Mouse (Mus musculus): ENCODE measurements at regions not wholly inside any gene's neighbourhood (a gene's known extent, or its start where the extent isn't known, plus 50 kb on each side); places are given as distances from the start of the nearest gene placed in this dataset.

GRCm38 (mm10) chr12:74544172-74544571 lies 228.0 kb upstream of the Gm11042 start:
- no peak overlapping the region for H3K4me3 ChIP-seq (ENCODE audit: low read depth, low read length)
- H3K4me1 ChIP-seq (ENCODE audit: control insufficient read depth, insufficient read depth, low read length) = no peaks in the 10 kb centered on the region
- 84% methylated on average over 2 of the region's 2 CpGs for WGBS
- no peak overlapping the region for H3K9ac ChIP-seq (replicated peaks; ENCODE audit: low read depth, low read length)
- 0 out of 2 replicates have a peak, but pooled peaks cover 3% of the 10 kb centered on the region for H3K9me3 ChIP-seq (ENCODE audit: control insufficient read depth, low read length)
- no peak overlapping the region for H3K4me2 ChIP-seq (ENCODE audit: low read depth, low read length)
- H3K27me3 ChIP-seq (ENCODE audit: control insufficient read depth, insufficient read depth, low read length) = no peaks in the 10 kb centered on the region
- no peaks in the 10 kb centered on the region for H3K36me3 ChIP-seq (ENCODE audit: control insufficient read depth, insufficient read depth, low read length)
- no peak overlapping the region for H3K27ac ChIP-seq (ENCODE audit: low read depth, low read length)
- no peak for ATAC-seq (ENCODE audit: low read depth)

GRCm38 (mm10) chr12:74534882-74535281 lies 218.7 kb upstream of the Gm11042 start:
- no peak for ATAC-seq (ENCODE audit: low read depth)
- Histone ChIP-seq H3K27ac (ENCODE audit: low read depth, low read length) (no peak overlapping the region), H3K9me3 (ENCODE audit: control insufficient read depth, low read length) (no peaks in the 10 kb centered on the region), H3K36me3 (ENCODE audit: control insufficient read depth, insufficient read depth, low read length) (no peaks in the 10 kb centered on the region), H3K27me3 (ENCODE audit: control insufficient read depth, insufficient read depth, low read length) (no peaks in the 10 kb centered on the region), H3K4me3 (ENCODE audit: low read depth, low read length) (no peak overlapping the region), H3K4me1 (ENCODE audit: control insufficient read depth, insufficient read depth, low read length) (no peaks in the 10 kb centered on the region), H3K9ac (replicated peaks; ENCODE audit: low read depth, low read length) (no peak overlapping the region), H3K4me2 (ENCODE audit: low read depth, low read length) (no peak overlapping the region)
- 87% methylated on average over 2 of the region's 2 CpGs for WGBS

- Histone ChIP-seq H3K4me1 (ENCODE audit: control insufficient read depth, insufficient read depth, low read length) (no peaks in the 10 kb centered on the region), H3K9me3 (ENCODE audit: control insufficient read depth, low read length) (no peaks in the 10 kb centered on the region), H3K4me2 (ENCODE audit: low read depth, low read length) (no peak overlapping the region), H3K4me3 (ENCODE audit: low read depth, low read length) (no peak overlapping the region), H3K27ac (ENCODE audit: low read depth, low read length) (no peak overlapping the region), H3K36me3 (ENCODE audit: control insufficient read depth, insufficient read depth, low read length) (no peaks in the 10 kb centered on the region), H3K27me3 (ENCODE audit: control insufficient read depth, insufficient read depth, low read length) (no peaks in the 10 kb centered on the region), H3K9ac (replicated peaks; ENCODE audit: low read depth, low read length) (no peak overlapping the region)
- 85% methylated on average over 5 of the region's 5 CpGs for WGBS
- ATAC-seq (ENCODE audit: low read depth) = no peak
Observed at GRCm38 (mm10) chr12:74528983-74529566, 212.9 kb upstream of the Gm11042 start.

- Histone ChIP-seq H3K4me3 (ENCODE audit: low read depth, low read length) (no peak overlapping the region), H3K9me3 (ENCODE audit: control insufficient read depth, low read length) (no peaks in the 10 kb centered on the region), H3K36me3 (ENCODE audit: control insufficient read depth, insufficient read depth, low read length) (no peaks in the 10 kb centered on the region), H3K27me3 (ENCODE audit: control insufficient read depth, insufficient read depth, low read length) (no peaks in the 10 kb centered on the region), H3K4me1 (ENCODE audit: control insufficient read depth, insufficient read depth, low read length) (no peaks in the 10 kb centered on the region), H3K27ac (ENCODE audit: low read depth, low read length) (no peak overlapping the region), H3K4me2 (ENCODE audit: low read depth, low read length) (no peak overlapping the region), H3K9ac (replicated peaks; ENCODE audit: low read depth, low read length) (no peak overlapping the region)
- WGBS = 40% methylated on average over 2 of the region's 2 CpGs
- ATAC-seq (ENCODE audit: low read depth) = peak; percentile 44; the same call in 1 of the 2 replicates
Observed at GRCm38 (mm10) chr12:74527190-74527621, 211.0 kb upstream of the Gm11042 start.

- no peak overlapping the region for H3K9ac ChIP-seq (replicated peaks; ENCODE audit: low read depth, low read length)
- H3K27me3 ChIP-seq (ENCODE audit: control insufficient read depth, insufficient read depth, low read length) = no peaks in the 10 kb centered on the region
- no peak for ATAC-seq (ENCODE audit: low read depth)
- H3K36me3 ChIP-seq (ENCODE audit: control insufficient read depth, insufficient read depth, low read length) = no peaks in the 10 kb centered on the region
- no peak overlapping the region for H3K27ac ChIP-seq (ENCODE audit: low read depth, low read length)
- no peak overlapping the region for H3K4me3 ChIP-seq (ENCODE audit: low read depth, low read length)
- no peaks in the 10 kb centered on the region for H3K4me1 ChIP-seq (ENCODE audit: control insufficient read depth, insufficient read depth, low read length)
- no peak overlapping the region for H3K4me2 ChIP-seq (ENCODE audit: low read depth, low read length)
- H3K9me3 ChIP-seq (ENCODE audit: control insufficient read depth, low read length) = no peaks in the 10 kb centered on the region
Observed at GRCm38 (mm10) chr12:74523988-74524387, 207.8 kb upstream of the Gm11042 start.

GRCm38 (mm10) chr12:74518032-74518431 lies 201.8 kb upstream of the Gm11042 start:
- Histone ChIP-seq H3K9me3 (ENCODE audit: control insufficient read depth, low read length) (no peaks in the 10 kb centered on the region), H3K27me3 (ENCODE audit: control insufficient read depth, insufficient read depth, low read length) (no peaks in the 10 kb centered on the region), H3K27ac (ENCODE audit: low read depth, low read length) (no peak overlapping the region), H3K4me2 (ENCODE audit: low read depth, low read length) (no peak overlapping the region), H3K4me3 (ENCODE audit: low read depth, low read length) (no peak overlapping the region), H3K4me1 (ENCODE audit: control insufficient read depth, insufficient read depth, low read length) (no peaks in the 10 kb centered on the region), H3K36me3 (ENCODE audit: control insufficient read depth, insufficient read depth, low read length) (no peaks in the 10 kb centered on the region), H3K9ac (replicated peaks; ENCODE audit: low read depth, low read length) (no peak overlapping the region)
- WGBS = 87% methylated on average over 6 of the region's 6 CpGs
- ATAC-seq (ENCODE audit: low read depth) = no peak

- Histone ChIP-seq H3K27me3 (ENCODE audit: control insufficient read depth, insufficient read depth, low read length) (no peaks in the 10 kb centered on the region), H3K36me3 (ENCODE audit: control insufficient read depth, insufficient read depth, low read length) (no peaks in the 10 kb centered on the region), H3K4me2 (ENCODE audit: low read depth, low read length) (no peak overlapping the region), H3K4me1 (ENCODE audit: control insufficient read depth, insufficient read depth, low read length) (no peaks in the 10 kb centered on the region), H3K9me3 (ENCODE audit: control insufficient read depth, low read length) (no peaks in the 10 kb centered on the region), H3K27ac (ENCODE audit: low read depth, low read length) (no peak overlapping the region), H3K9ac (replicated peaks; ENCODE audit: low read depth, low read length) (no peak overlapping the region), H3K4me3 (ENCODE audit: low read depth, low read length) (no peak overlapping the region)
- ATAC-seq (ENCODE audit: low read depth) = peak; percentile 61; the same call in 1 of the 2 replicates
- WGBS = 55% methylated on average over 3 of the region's 3 CpGs
Observed at GRCm38 (mm10) chr12:74516527-74516926, 200.3 kb upstream of the Gm11042 start.

- Histone ChIP-seq H3K9ac (replicated peaks; ENCODE audit: low read depth, low read length) (no peak overlapping the region), H3K27me3 (ENCODE audit: control insufficient read depth, insufficient read depth, low read length) (no peaks in the 10 kb centered on the region), H3K9me3 (ENCODE audit: control insufficient read depth, low read length) (no peaks in the 10 kb centered on the region), H3K4me1 (ENCODE audit: control insufficient read depth, insufficient read depth, low read length) (no peaks in the 10 kb centered on the region), H3K36me3 (ENCODE audit: control insufficient read depth, insufficient read depth, low read length) (no peaks in the 10 kb centered on the region), H3K4me2 (ENCODE audit: low read depth, low read length) (no peak overlapping the region), H3K27ac (ENCODE audit: low read depth, low read length) (no peak overlapping the region), H3K4me3 (ENCODE audit: low read depth, low read length) (no peak overlapping the region)
- ATAC-seq (ENCODE audit: low read depth) = no peak
- WGBS = 90% methylated on average over 2 of the region's 2 CpGs
Observed at GRCm38 (mm10) chr12:74502791-74503190, 186.6 kb upstream of the Gm11042 start.

- H3K9me3 ChIP-seq (ENCODE audit: control insufficient read depth, low read length) = no peaks in the 10 kb centered on the region
- H3K27me3 ChIP-seq (ENCODE audit: control insufficient read depth, insufficient read depth, low read length) = no peaks in the 10 kb centered on the region
- H3K9ac ChIP-seq (replicated peaks; ENCODE audit: low read depth, low read length) = no peak overlapping the region
- 81% methylated on average over 2 of the region's 2 CpGs for WGBS
- no peak overlapping the region for H3K4me3 ChIP-seq (ENCODE audit: low read depth, low read length)
- no peak overlapping the region for H3K4me2 ChIP-seq (ENCODE audit: low read depth, low read length)
- no peak overlapping the region for H3K27ac ChIP-seq (ENCODE audit: low read depth, low read length)
- H3K36me3 ChIP-seq (ENCODE audit: control insufficient read depth, insufficient read depth, low read length) = no peaks in the 10 kb centered on the region
- H3K4me1 ChIP-seq (ENCODE audit: control insufficient read depth, insufficient read depth, low read length) = no peaks in the 10 kb centered on the region
- ATAC-seq (ENCODE audit: low read depth) = no peak
Observed at GRCm38 (mm10) chr12:74477619-74478018, 161.4 kb upstream of the Gm11042 start.

All from neural tube, embryonic 14.5 days (tissue).